Mouse (Mus musculus) C2C12 (cell line): ENCODE results near the gene Med12l. TPM values are rescaled to one million over a fixed set of nuclear protein-coding genes. Genes with fewer than 3 reads are reported as not detected.

Experiments used
- H3K27me3 ChIP-seq: one replicate; pipeline ENCODE4 v1.6.1; 2011; ENCODE audit not compliant: control insufficient read depth, insufficient read depth, insufficient read length
- H3K36me3 ChIP-seq: one replicate; pipeline ENCODE4 v1.6.1; 2011; ENCODE audit not compliant: control insufficient read depth, insufficient read depth
- H3K4me3 ChIP-seq: one replicate; pipeline ENCODE4 v1.5.1; 2011; ENCODE audit warnings: mild to moderate bottlenecking, control low read depth; ENCODE audit not compliant: poor library complexity, insufficient read depth, severe bottlenecking
- H3K79me2 ChIP-seq: one replicate; pipeline ENCODE4 v1.6.1; 2011; ENCODE audit not compliant: control insufficient read depth, insufficient read depth
- H3K79me3 ChIP-seq: one replicate; pipeline ENCODE4 v1.6.1; 2011; ENCODE audit warnings: low read depth, control low read depth
- H3ac ChIP-seq: one replicate; pipeline ENCODE3; 2011; ENCODE audit warnings: low read depth; ENCODE audit not compliant: control insufficient read depth, insufficient read length
- CEBPB ChIP-seq: IDR thresholded peaks from one replicate; pipeline ENCODE4 v1.6.1; 2011; ENCODE audit warnings: low read depth, mild to moderate bottlenecking, control low read depth, moderate library complexity
- CTCF ChIP-seq: IDR thresholded peaks from one replicate; pipeline ENCODE4 v1.5.1; 2011; ENCODE audit not compliant: control insufficient read depth, insufficient read depth, insufficient read length
- FOSL1 ChIP-seq: IDR thresholded peaks from one replicate; pipeline ENCODE4 v1.8.0; 2011; ENCODE audit warnings: mild to moderate bottlenecking, low read length; ENCODE audit not compliant: poor library complexity, insufficient read depth, severe bottlenecking
- MAX ChIP-seq: IDR thresholded peaks from one replicate; pipeline ENCODE4 v1.6.1; 2011; ENCODE audit warnings: mild to moderate bottlenecking, control low read depth
- MYOD1 ChIP-seq: IDR thresholded peaks from one replicate; pipeline ENCODE4 v1.6.1; 2011; ENCODE audit warnings: low read depth; ENCODE audit not compliant: control insufficient read depth, insufficient read length
- MYOG ChIP-seq: IDR thresholded peaks from one replicate; pipeline ENCODE4 v1.6.1; 2011; ENCODE audit not compliant: control insufficient read depth, insufficient read length; ENCODE audit errors: extremely low read depth
- USF1 ChIP-seq: IDR thresholded peaks from one replicate; pipeline ENCODE4 v1.6.1; 2011; ENCODE audit warnings: low read depth, mild to moderate bottlenecking, control low read depth, moderate library complexity
- polyA plus RNA-seq: library from polyadenylated mRNA; unstranded; fragments of >200 nt; fragmentation: generic; extraction: Trizol; gene quantifications from one replicate; pipeline ENCODE4 v1.2.1, GENCODE M21; 2012; ENCODE audit warnings: missing spikeins

The Med12l gene
- polyA plus RNA-seq, 1 experiment: not detected

GRCm38 (mm10) chr3:59210727-59211126 lies 205.1 kb downstream of the Med12l start, which contains the start of gene P2ry13:
Gene P2ry13, minus strand, starts transcription at chr3:59210882.
- Histone ChIP-seq H3K27me3 (no peaks in the 10 kb centered on the region), H3K36me3 (no peaks in the 10 kb centered on the region), H3K79me2 (no peaks in the 10 kb centered on the region), H3K79me3 (no peaks in the 10 kb centered on the region), H3ac (no peak within 1 kb of the TSS), H3K4me3 (no peak within 1 kb of the TSS)
- no peak for TF ChIP-seq MYOG
- TF ChIP-seq FOSL1: no peak
- TF ChIP-seq MAX: no peak
- TF ChIP-seq CTCF: no peak
- TF ChIP-seq USF1: no peak
- TF ChIP-seq MYOD1: no peak
- no peak for TF ChIP-seq CEBPB

GRCm38 (mm10) chr3:59211784-59212183 lies 206.2 kb downstream of the Med12l start:
- Histone ChIP-seq H3ac (no peak overlapping the region), H3K79me2 (no peaks in the 10 kb centered on the region), H3K4me3 (no peak overlapping the region), H3K79me3 (no peaks in the 10 kb centered on the region), H3K27me3 (no peaks in the 10 kb centered on the region), H3K36me3 (no peaks in the 10 kb centered on the region)
- no peak for TF ChIP-seq MYOD1
- TF ChIP-seq MYOG: no peak
- no peak for TF ChIP-seq FOSL1

DNA sequence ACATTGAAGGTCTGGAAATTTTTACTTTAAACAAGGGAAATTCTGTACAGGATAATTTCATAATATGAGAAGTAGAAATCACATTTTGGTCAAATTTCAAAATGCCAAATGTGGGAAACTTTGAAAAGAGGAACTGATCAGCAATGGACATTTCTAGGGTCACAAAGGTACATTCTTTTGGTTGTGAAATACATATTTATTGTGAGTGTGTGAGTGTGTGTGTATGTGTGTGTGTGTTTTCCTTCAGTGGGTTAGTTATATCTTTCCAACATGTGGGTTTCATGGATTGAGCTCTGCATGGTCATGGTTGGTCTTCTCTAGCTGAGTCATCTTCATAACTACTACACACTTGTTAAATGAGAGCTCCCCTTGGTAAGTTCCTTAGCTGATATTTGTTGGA lies 206.8 kb downstream of the Med12l start:
- TF ChIP-seq MYOG (no peak), FOSL1 (no peak), MYOD1 (no peak), MAX (no peak), USF1 (no peak), CTCF (no peak)
- Histone ChIP-seq H3K36me3 (no peaks in the 10 kb centered on the region), H3K4me3 (no peak overlapping the region), H3ac (no peak overlapping the region), H3K27me3 (no peaks in the 10 kb centered on the region), H3K79me2 (no peaks in the 10 kb centered on the region), H3K79me3 (no peaks in the 10 kb centered on the region)

DNA sequence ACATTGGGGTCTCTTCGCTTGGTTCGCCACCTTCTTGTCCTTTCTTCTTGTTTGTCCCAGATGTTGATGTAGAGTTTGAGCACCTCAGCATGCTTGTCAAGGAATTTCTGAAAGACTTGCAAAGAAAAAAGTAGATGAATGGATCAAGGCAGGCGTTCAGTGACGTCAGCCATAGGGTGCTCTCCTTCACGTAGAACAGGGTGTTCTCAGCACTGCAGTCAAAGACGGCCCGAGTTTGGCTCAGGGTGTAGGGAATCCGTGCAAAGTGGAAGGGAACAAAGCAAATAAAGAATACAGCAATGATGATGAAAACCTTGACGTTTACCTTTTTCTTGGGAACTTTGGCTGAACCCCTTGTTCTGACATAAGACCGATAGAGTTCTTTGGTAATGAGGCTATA lies 211.6 kb downstream of the Med12l start:
- no peaks in the 10 kb centered on the region for H3K79me2 ChIP-seq
- H3K36me3 ChIP-seq: no peaks in the 10 kb centered on the region
- H3K4me3 ChIP-seq: no peak overlapping the region
- H3ac ChIP-seq: no peak overlapping the region
- no peaks in the 10 kb centered on the region for H3K79me3 ChIP-seq
- H3K27me3 ChIP-seq: no peaks in the 10 kb centered on the region
- TF ChIP-seq MYOD1 (no peak), USF1 (no peak), CEBPB (no peak), FOSL1 (no peak), MYOG (no peak), CTCF (no peak), MAX (no peak)

DNA sequence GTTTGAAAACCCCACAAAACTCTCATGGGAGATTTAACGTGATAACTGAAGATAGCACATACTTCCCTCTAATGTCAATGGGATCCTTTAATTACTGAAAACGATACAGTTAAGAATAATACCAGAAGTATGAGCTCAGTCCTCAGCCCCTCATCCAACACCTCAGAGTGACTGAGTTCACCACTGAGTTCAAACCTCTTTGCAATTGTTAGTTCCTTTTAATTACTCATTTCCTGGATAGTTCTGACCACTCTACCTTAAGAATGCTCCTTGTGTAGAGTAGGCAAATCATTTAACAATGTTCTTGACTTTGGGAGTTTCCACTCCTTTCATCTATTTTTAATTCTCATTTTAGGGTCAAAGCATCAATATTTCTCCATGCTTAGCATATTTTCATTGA lies 213.7 kb downstream of the Med12l start:
- no peak overlapping the region for H3ac ChIP-seq
- no peak for TF ChIP-seq MAX
- TF ChIP-seq CTCF: no peak
- TF ChIP-seq MYOD1: no peak
- TF ChIP-seq MYOG: no peak
- H3K79me2 ChIP-seq: no peaks in the 10 kb centered on the region
- H3K36me3 ChIP-seq: no peaks in the 10 kb centered on the region
- no peaks in the 10 kb centered on the region for H3K79me3 ChIP-seq
- no peak overlapping the region for H3K4me3 ChIP-seq
- H3K27me3 ChIP-seq: no peaks in the 10 kb centered on the region

DNA sequence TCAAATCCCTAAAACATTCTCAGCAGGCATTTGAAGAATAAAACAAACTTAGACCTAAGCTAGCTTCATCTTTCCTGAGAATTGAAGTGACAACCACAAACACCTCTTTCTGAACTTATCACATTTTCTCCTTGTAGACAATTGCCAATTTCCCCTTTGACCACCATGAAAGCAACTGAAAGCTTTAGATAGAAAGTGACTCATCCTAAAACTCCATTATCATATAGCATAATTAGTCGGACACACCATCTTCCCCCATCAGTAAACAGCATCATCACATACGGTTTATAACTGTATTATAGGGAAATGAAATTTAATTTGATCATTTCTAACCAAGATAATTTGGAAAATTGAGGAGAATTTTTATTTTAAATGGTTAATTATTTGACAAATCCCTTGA lies 216.7 kb downstream of the Med12l start:
- no peaks in the 10 kb centered on the region for H3K79me3 ChIP-seq
- TF ChIP-seq MYOG (no peak), MYOD1 (no peak), CEBPB (no peak), CTCF (no peak), USF1 (no peak), FOSL1 (no peak), MAX (no peak)
- no peaks in the 10 kb centered on the region for H3K36me3 ChIP-seq
- no peak overlapping the region for H3ac ChIP-seq
- H3K79me2 ChIP-seq: no peaks in the 10 kb centered on the region
- H3K27me3 ChIP-seq: no peaks in the 10 kb centered on the region
- no peak overlapping the region for H3K4me3 ChIP-seq

- TF ChIP-seq MYOD1 (no peak), MYOG (no peak), CTCF (no peak), FOSL1 (no peak), CEBPB (no peak), USF1 (no peak), MAX (no peak)
- Histone ChIP-seq H3K27me3 (no peaks in the 10 kb centered on the region), H3K4me3 (no peak overlapping the region), H3K79me3 (no peaks in the 10 kb centered on the region), H3K79me2 (no peaks in the 10 kb centered on the region), H3K36me3 (no peaks in the 10 kb centered on the region), H3ac (no peak overlapping the region)
Observed at GRCm38 (mm10) chr3:59225411-59225810, 219.8 kb downstream of the Med12l start.
